Mouse (Mus musculus) liver, embryonic 11.5 days (tissue): Measurements from ENCODE around the gene Cela1. TPM values are rescaled to one million over a fixed set of nuclear protein-coding genes. Genes with fewer than 3 reads are reported as not detected.

Experiments
- ATAC-seq: fragments of 200-750 bp; cut with Nextera tagmentation; replicated peaks from 2 replicates; pipeline ENCODE4 v1.8.0; 2017; ENCODE audit warnings: moderate number of reproducible peaks, mild to moderate bottlenecking, moderate TSS enrichment, moderate library complexity; ENCODE audit not compliant: low FRiP score
- DNase-seq: peaks from one replicate; pipeline ENCODE4 v3.0.0-alpha.2; 2017; ENCODE audit warnings: low spot score
- H3K27ac ChIP-seq: fragments of 300-500 bp; sonication (generic); 2 replicates; pipeline ENCODE4 v1.5.1; 2014; ENCODE audit warnings: mild to moderate bottlenecking, low read depth, low read length, control low read depth
- H3K27me3 ChIP-seq: fragments of 300-500 bp; sonication (generic); replicated peaks from 2 replicates; pipeline ENCODE4 v1.6.1; 2014; ENCODE audit warnings: low read length, mixed read lengths; ENCODE audit not compliant: control insufficient read depth, insufficient read depth
- H3K36me3 ChIP-seq: fragments of 300-500 bp; sonication (generic); 2 replicates; pipeline ENCODE4 v1.6.1; 2014; ENCODE audit warnings: mild to moderate bottlenecking, low read length, moderate library complexity, mixed read lengths; ENCODE audit not compliant: control insufficient read depth, insufficient read depth
- H3K4me1 ChIP-seq: fragments of 300-500 bp; sonication (generic); replicated peaks from 2 replicates; pipeline ENCODE4 v1.6.1; 2014; ENCODE audit warnings: low read length, mixed read lengths; ENCODE audit not compliant: control insufficient read depth, insufficient read depth
- H3K4me2 ChIP-seq: fragments of 300-500 bp; sonication (generic); 2 replicates; pipeline ENCODE4 v1.6.1; 2014; ENCODE audit warnings: mild to moderate bottlenecking, control low read depth, moderate library complexity
- H3K4me3 ChIP-seq: fragments of 300-500 bp; sonication (generic); 2 replicates; pipeline ENCODE4 v1.5.1; 2014; ENCODE audit warnings: low read depth, low read length, control low read depth
- H3K9ac ChIP-seq: fragments of 300-500 bp; sonication (generic); 2 replicates; pipeline ENCODE4 v1.6.1; 2014; ENCODE audit warnings: low read depth, low read length, control low read depth
- H3K9me3 ChIP-seq: fragments of 300-500 bp; sonication (generic); 2 replicates; pipeline ENCODE4 v1.6.1; 2016; ENCODE audit warnings: low read length, inconsistent platforms, mixed read lengths; ENCODE audit not compliant: control insufficient read depth
- WGBS: fragments of 180-500 bp; shearing (Covaris S2); extraction: QIAGEN DNeasy Blood & Tissue Kit; methylation state at CpG from one replicate; pipeline ENCODE4 v1.1.7; 2014; 5-methylcytosine and 5-hydroxymethylcytosine counted together
- polyA plus RNA-seq: library from polyadenylated mRNA; unstranded; fragments of >200 nt; fragmentation: Nextera tagmentation; extraction: Ambion mirVana; gene quantifications from 2 replicates; pipeline ENCODE4 v1.2.1, GENCODE M21; 2014

Cela1 gene
- 10.5 and 13.7 TPM in 2 replicates for polyA plus RNA-seq

- no peak within 1 kb of the TSS for H3K9ac ChIP-seq
- WGBS: 66% methylated on average over 8 of the region's 8 CpGs
Observed at GRCm38 (mm10) chr15:100687430-100687971, at the start of gene Cela1. TSS of gene Cela1 (minus strand) at chr15:100687921.

GRCm38 (mm10) chr15:100735953-100736300 is 48.2 kb upstream of the Cela1 start:
- peaks cover 18% of the 10 kb centered on the region for H3K4me1 ChIP-seq
- H3K4me3 ChIP-seq: no peak overlapping the region
- 48% methylated on average over 9 of the region's 9 CpGs for WGBS
- H3K27ac ChIP-seq: no peak overlapping the region
- H3K9me3 ChIP-seq: no peaks in the 10 kb centered on the region
- H3K9ac ChIP-seq: no peak overlapping the region
- H3K36me3 ChIP-seq: no peaks in the 10 kb centered on the region
- peaks cover 11% of the 10 kb centered on the region for H3K27me3 ChIP-seq
- ATAC-seq (no peak), DNase-seq (peak; percentile 33)
- no peak overlapping the region for H3K4me2 ChIP-seq

More at GRCm38 (mm10) chr15:100687430-100687971, at the start of gene Cela1:
- Histone ChIP-seq H3K27ac (no peak within 1 kb of the TSS), H3K9me3 (peaks cover 4% of the 10 kb centered on the region; the same call in 1 of the 2 replicates), H3K27me3 (no peaks in the 10 kb centered on the region), H3K4me3 (no peak within 1 kb of the TSS), H3K4me1 (peaks cover 26% of the 10 kb centered on the region), H3K4me2 (peak within 1 kb of the TSS; percentile 43), H3K36me3 (no peaks in the 10 kb centered on the region)
- DNase-seq: no peak
- no peak for ATAC-seq

- H3K4me1 ChIP-seq: peaks cover 20% of the 10 kb centered on the region
- ATAC-seq (no peak), DNase-seq (no peak)
- no peaks in the 10 kb centered on the region for H3K9me3 ChIP-seq
- H3K27ac ChIP-seq: no peak overlapping the region
- no peaks in the 10 kb centered on the region for H3K36me3 ChIP-seq
- 79% methylated on average over 14 of the region's 15 CpGs for WGBS
- no peak overlapping the region for H3K9ac ChIP-seq
- H3K27me3 ChIP-seq: peaks cover 16% of the 10 kb centered on the region
- H3K4me3 ChIP-seq: no peak overlapping the region
- H3K4me2 ChIP-seq: no peak overlapping the region
Observed at GRCm38 (mm10) chr15:100735095-100735952, 47.6 kb upstream of the Cela1 start.

- Histone ChIP-seq H3K4me1 (peaks cover 26% of the 10 kb centered on the region), H3K27me3 (peaks cover 42% of the 10 kb centered on the region), H3K4me3 (no peak overlapping the region), H3K27ac (no peak overlapping the region), H3K36me3 (no peaks in the 10 kb centered on the region), H3K9me3 (no peaks in the 10 kb centered on the region), H3K4me2 (no peak overlapping the region), H3K9ac (no peak overlapping the region)
- DNase-seq (no peak), ATAC-seq (no peak)
- WGBS: 17% methylated on average over 5 of the region's 5 CpGs
Observed at GRCm38 (mm10) chr15:100732580-100732979, 44.9 kb upstream of the Cela1 start.

- H3K4me2 ChIP-seq: no peak overlapping the region
- DNase-seq (no peak), ATAC-seq (no peak)
- peaks cover 26% of the 10 kb centered on the region for H3K4me1 ChIP-seq
- H3K9ac ChIP-seq: no peak overlapping the region
- H3K27me3 ChIP-seq: peaks cover 48% of the 10 kb centered on the region
- WGBS: 36% methylated on average over 9 of the region's 9 CpGs
- H3K4me3 ChIP-seq: no peak overlapping the region
- H3K9me3 ChIP-seq: no peaks in the 10 kb centered on the region
- H3K36me3 ChIP-seq: no peaks in the 10 kb centered on the region
- no peak overlapping the region for H3K27ac ChIP-seq
Observed at GRCm38 (mm10) chr15:100731081-100731480, 43.4 kb upstream of the Cela1 start.

GRCm38 (mm10) chr15:100729281-100729985 is 41.7 kb upstream of the Cela1 start, which contains the start of gene Galnt6:
TSS of gene Galnt6 (minus strand) at chr15:100729376.
- Histone ChIP-seq H3K4me1 (peaks cover 21% of the 10 kb centered on the region), H3K4me3 (peak within 1 kb of the TSS; percentile 48), H3K27ac (no peak within 1 kb of the TSS), H3K9ac (peak within 1 kb of the TSS; percentile 40; the same call in 1 of the 2 replicates), H3K36me3 (no peaks in the 10 kb centered on the region), H3K4me2 (peak within 1 kb of the TSS; percentile 78), H3K27me3 (peaks cover 48% of the 10 kb centered on the region), H3K9me3 (no peaks in the 10 kb centered on the region)
- ATAC-seq: peak; percentile 53; the same call in 1 of the 2 replicates
- peak; percentile 54 for DNase-seq
- 7% methylated on average over 56 of the region's 57 CpGs for WGBS

GRCm38 (mm10) chr15:100728586-100728985 is 40.9 kb upstream of the Cela1 start:
- Histone ChIP-seq H3K4me1 (peaks cover 21% of the 10 kb centered on the region), H3K27me3 (peaks cover 53% of the 10 kb centered on the region), H3K9me3 (no peaks in the 10 kb centered on the region), H3K4me3 (peak overlapping the region; percentile 48), H3K4me2 (peak overlapping the region; percentile 78), H3K27ac (no peak overlapping the region), H3K9ac (no peak overlapping the region), H3K36me3 (no peaks in the 10 kb centered on the region)
- ATAC-seq (no peak), DNase-seq (no peak)
- 28% methylated on average over 9 of the region's 9 CpGs for WGBS

GRCm38 (mm10) chr15:100727834-100728233 is 40.1 kb upstream of the Cela1 start:
- ATAC-seq (no peak), DNase-seq (no peak)
- H3K36me3 ChIP-seq: no peaks in the 10 kb centered on the region
- no peaks in the 10 kb centered on the region for H3K9me3 ChIP-seq
- H3K27me3 ChIP-seq: peaks cover 53% of the 10 kb centered on the region
- no peak overlapping the region for H3K9ac ChIP-seq
- 83% methylated on average over 11 of the region's 11 CpGs for WGBS
- H3K27ac ChIP-seq: no peak overlapping the region
- H3K4me2 ChIP-seq: no peak overlapping the region
- H3K4me3 ChIP-seq: no peak overlapping the region
- H3K4me1 ChIP-seq: peaks cover 20% of the 10 kb centered on the region
